Mouse (Mus musculus) hindbrain, embryonic 14.5 days (tissue): ENCODE results near the gene Nsd1. TPM values are rescaled to one million over a fixed set of nuclear protein-coding genes. Genes with fewer than 3 reads are reported as not detected.

Experiments
- ATAC-seq: fragments of 200-750 bp; cut with Nextera tagmentation; 2 replicates; pipeline ENCODE4 v1.8.0; 2017; ENCODE audit warnings: moderate number of reproducible peaks, mild to moderate bottlenecking, moderate TSS enrichment, moderate library complexity; ENCODE audit not compliant: low FRiP score
- DNase-seq: peaks from one replicate; pipeline ENCODE4 v3.0.0-alpha.2; 2015; ENCODE audit warnings: low spot score
- H3K27ac ChIP-seq: fragments of 300-500 bp; sonication (generic); 2 replicates; pipeline ENCODE4 v1.5.1; 2014; ENCODE audit warnings: mild to moderate bottlenecking, moderate library complexity
- H3K27me3 ChIP-seq: fragments of 300-500 bp; sonication (generic); 2 replicates; pipeline ENCODE4 v1.6.1; 2014; ENCODE audit warnings: mild to moderate bottlenecking, low read length, mixed read lengths; ENCODE audit not compliant: control insufficient read depth, insufficient read depth
- H3K36me3 ChIP-seq: fragments of 300-500 bp; sonication (generic); replicated peaks from 2 replicates; pipeline ENCODE4 v1.6.1; 2014; ENCODE audit not compliant: control insufficient read depth, insufficient read depth
- H3K4me1 ChIP-seq: fragments of 300-500 bp; sonication (generic); replicated peaks from 2 replicates; pipeline ENCODE4 v1.6.1; 2014; ENCODE audit warnings: antibody characterized with exemption, low read length, mixed read lengths; ENCODE audit not compliant: control insufficient read depth, insufficient read depth
- H3K4me2 ChIP-seq: fragments of 300-500 bp; sonication (generic); replicated peaks from 2 replicates; pipeline ENCODE4 v1.6.1; 2014; ENCODE audit warnings: mild to moderate bottlenecking, moderate library complexity
- H3K4me3 ChIP-seq: fragments of 300-500 bp; sonication (generic); replicated peaks from 2 replicates; pipeline ENCODE4 v1.5.1; 2014; ENCODE audit warnings: mild to moderate bottlenecking, low read length
- H3K9ac ChIP-seq: fragments of 300-500 bp; sonication (generic); 2 replicates; pipeline ENCODE4 v1.6.1; 2014
- H3K9me3 ChIP-seq: fragments of 300-500 bp; sonication (generic); 2 replicates; pipeline ENCODE4 v1.6.1; 2016; ENCODE audit warnings: low read length; ENCODE audit not compliant: control insufficient read depth
- WGBS: fragments of 180-500 bp; shearing (Covaris S2); extraction: QIAGEN DNeasy Blood & Tissue Kit; methylation state at CpG from one replicate; pipeline ENCODE4 v1.1.7; 2014; 5-methylcytosine and 5-hydroxymethylcytosine counted together
- polyA plus RNA-seq: library from polyadenylated mRNA; unstranded; fragments of >200 nt; fragmentation: Nextera tagmentation; extraction: Ambion mirVana; gene quantifications from 2 replicates; pipeline ENCODE4 v1.2.1, GENCODE M21; 2014

Gene Nsd1
- polyA plus RNA-seq, 1 experiment from 2014 or later, result 70.7 TPM

DNA sequence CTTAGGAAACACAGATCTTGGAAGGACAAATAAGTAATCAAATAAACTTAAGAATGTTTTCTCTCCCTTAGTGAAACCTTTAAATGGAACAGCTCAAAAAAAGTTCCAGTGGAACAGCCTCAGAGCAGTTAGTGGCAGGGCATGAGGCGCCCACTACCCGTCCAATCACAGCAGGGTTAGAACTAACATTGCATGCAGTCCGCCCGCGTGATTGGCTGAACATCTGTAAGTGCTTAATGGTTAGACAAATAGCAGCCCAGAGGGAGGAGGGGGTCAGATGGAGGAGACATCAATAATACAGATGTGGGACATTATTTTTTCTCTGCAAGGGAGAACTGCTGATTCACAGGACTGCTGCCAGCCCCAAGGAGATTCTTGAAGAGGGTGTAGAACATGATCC, 67.6 kb downstream of the Nsd1 start:
- H3K9me3 ChIP-seq, result no peaks in the 10 kb centered on the region
- 84% methylated on average over 5 of the region's 5 CpGs for WGBS
- ATAC-seq, result no peak
- DNase-seq, result no peak
- H3K4me2 ChIP-seq, result no peak overlapping the region
- H3K27ac ChIP-seq, result no peak overlapping the region
- peaks cover 73% of the 10 kb centered on the region for H3K36me3 ChIP-seq
- H3K9ac ChIP-seq, result no peak overlapping the region
- no peaks in the 10 kb centered on the region for H3K4me1 ChIP-seq
- H3K4me3 ChIP-seq, result no peak overlapping the region
- no peaks in the 10 kb centered on the region for H3K27me3 ChIP-seq

DNA sequence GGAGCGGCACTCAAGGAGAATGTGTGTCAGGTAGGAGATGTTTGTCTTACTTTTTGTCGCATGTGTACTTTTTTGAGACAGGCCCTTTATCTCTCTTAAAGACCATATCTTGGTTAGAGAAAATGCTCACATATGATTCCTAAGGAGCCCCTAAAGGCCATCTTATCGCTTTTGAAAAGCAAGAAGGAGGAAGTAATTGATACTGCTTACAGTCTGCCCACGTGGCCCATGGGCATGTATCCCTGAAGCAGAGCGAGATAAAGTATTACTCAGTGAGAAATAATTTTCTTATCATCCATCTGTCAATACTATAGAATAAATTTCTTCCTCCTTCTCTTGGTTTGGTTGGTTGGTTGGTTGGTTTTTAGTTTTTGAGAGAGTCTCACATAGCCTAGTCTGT, 68.1 kb downstream of the Nsd1 start:
- DNase-seq, result no peak
- 94% methylated on average over 5 of the region's 5 CpGs for WGBS
- Histone ChIP-seq H3K27ac (no peak overlapping the region), H3K9ac (no peak overlapping the region), H3K4me1 (no peaks in the 10 kb centered on the region), H3K4me2 (no peak overlapping the region), H3K27me3 (no peaks in the 10 kb centered on the region), H3K4me3 (no peak overlapping the region), H3K36me3 (peaks cover 73% of the 10 kb centered on the region), H3K9me3 (no peaks in the 10 kb centered on the region)
- no peak for ATAC-seq

DNA sequence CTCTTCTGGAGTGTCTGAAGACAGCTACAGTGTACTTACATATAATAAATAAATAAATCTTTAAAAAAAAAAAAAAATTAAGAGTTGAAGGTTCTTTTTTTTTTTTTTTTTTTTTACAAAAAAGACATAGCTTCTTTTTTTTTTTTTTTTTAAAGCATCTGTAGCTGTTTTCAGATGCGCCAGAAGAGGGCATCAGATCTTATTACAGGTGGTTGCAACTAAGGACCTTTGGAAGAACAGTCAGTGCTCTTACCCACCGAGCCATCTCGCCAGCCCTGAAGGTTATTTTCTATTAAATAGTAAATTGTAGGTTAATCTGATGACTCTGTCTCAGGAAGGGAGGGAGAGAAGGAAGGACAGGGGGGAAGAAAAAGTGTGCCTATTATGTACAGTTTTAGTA, 79.3 kb downstream of the Nsd1 start:
- no peak overlapping the region for H3K4me3 ChIP-seq
- no peak overlapping the region for H3K9ac ChIP-seq
- H3K4me1 ChIP-seq, result no peaks in the 10 kb centered on the region
- ATAC-seq (no peak), DNase-seq (no peak)
- H3K27ac ChIP-seq, result no peak overlapping the region
- H3K27me3 ChIP-seq, result no peaks in the 10 kb centered on the region
- no peaks in the 10 kb centered on the region for H3K9me3 ChIP-seq
- WGBS, result 86% methylated on average over 3 of the region's 3 CpGs
- H3K36me3 ChIP-seq, result peaks cover 71% of the 10 kb centered on the region
- H3K4me2 ChIP-seq, result no peak overlapping the region

- peaks cover 95% of the 10 kb centered on the region for H3K36me3 ChIP-seq
These were observed 87.2 kb downstream of the Nsd1 start for GRCm38 (mm10) chr13:55296760-55297159.

GRCm38 (mm10) chr13:55300913-55301312, 91.3 kb downstream of the Nsd1 start:
- H3K9ac ChIP-seq, result no peak overlapping the region
- no peak overlapping the region for H3K4me2 ChIP-seq
- 93% methylated on average over 5 of the region's 5 CpGs for WGBS
- H3K9me3 ChIP-seq, result no peaks in the 10 kb centered on the region
- no peak overlapping the region for H3K4me3 ChIP-seq
- no peak for ATAC-seq
- peaks cover 96% of the 10 kb centered on the region for H3K36me3 ChIP-seq
- H3K4me1 ChIP-seq, result no peaks in the 10 kb centered on the region
- H3K27ac ChIP-seq, result no peak overlapping the region
- no peaks in the 10 kb centered on the region for H3K27me3 ChIP-seq
- no peak for DNase-seq

More at GRCm38 (mm10) chr13:55296760-55297159, 87.2 kb downstream of the Nsd1 start:
- Histone ChIP-seq H3K27ac (no peak overlapping the region), H3K27me3 (no peaks in the 10 kb centered on the region), H3K4me1 (no peaks in the 10 kb centered on the region), H3K4me3 (no peak overlapping the region), H3K4me2 (no peak overlapping the region), H3K9ac (no peak overlapping the region), H3K9me3 (no peaks in the 10 kb centered on the region)
- DNase-seq (no peak), ATAC-seq (no peak)
- 85% methylated on average over 1 of the region's 1 CpGs for WGBS

GRCm38 (mm10) chr13:55312028-55312630, 102.5 kb downstream of the Nsd1 start:
- no peaks in the 10 kb centered on the region for H3K9me3 ChIP-seq
- 91% methylated on average over 8 of the region's 8 CpGs for WGBS
- DNase-seq, result no peak
- H3K9ac ChIP-seq, result no peak overlapping the region
- H3K36me3 ChIP-seq, result peaks cover 97% of the 10 kb centered on the region
- no peak overlapping the region for H3K27ac ChIP-seq
- H3K4me1 ChIP-seq, result no peaks in the 10 kb centered on the region
- ATAC-seq, result no peak
- no peak overlapping the region for H3K4me3 ChIP-seq
- H3K4me2 ChIP-seq, result no peak overlapping the region
- H3K27me3 ChIP-seq, result no peaks in the 10 kb centered on the region

- ATAC-seq, result no peak
- no peak overlapping the region for H3K4me3 ChIP-seq
- 89% methylated on average over 9 of the region's 9 CpGs for WGBS
- no peak for DNase-seq
- H3K9ac ChIP-seq, result no peak overlapping the region
- no peak overlapping the region for H3K4me2 ChIP-seq
- H3K27ac ChIP-seq, result no peak overlapping the region
- no peaks in the 10 kb centered on the region for H3K9me3 ChIP-seq
- H3K27me3 ChIP-seq, result no peaks in the 10 kb centered on the region
- no peaks in the 10 kb centered on the region for H3K4me1 ChIP-seq
- peaks cover 97% of the 10 kb centered on the region for H3K36me3 ChIP-seq
These were observed 103.5 kb downstream of the Nsd1 start for GRCm38 (mm10) chr13:55313051-55313450.

DNA sequence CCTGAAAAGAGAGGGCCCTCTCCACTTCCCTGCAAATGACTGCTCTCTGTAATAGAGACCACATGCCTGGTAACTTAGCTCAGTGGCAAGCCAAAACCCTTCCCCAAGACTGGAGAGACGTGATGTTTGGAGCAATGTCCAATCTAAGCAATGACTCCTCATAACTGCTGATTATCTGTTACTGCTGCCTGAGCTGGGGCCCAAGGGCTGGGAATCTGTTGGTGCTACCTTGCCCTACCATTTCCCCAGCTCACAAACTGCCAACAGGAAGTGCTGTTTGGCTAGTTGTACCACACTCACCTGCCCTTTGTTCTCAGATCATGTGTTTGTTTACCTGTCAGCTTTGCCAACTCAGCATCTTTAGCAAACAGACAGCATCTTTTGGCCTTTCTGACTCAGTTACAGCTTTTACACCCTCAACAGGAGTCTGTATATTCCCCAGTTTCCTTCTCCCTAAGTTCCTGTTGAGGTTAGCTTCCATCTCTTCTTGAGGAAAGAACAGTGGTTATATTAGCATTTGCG, 105.4 kb downstream of the Nsd1 start:
- Histone ChIP-seq H3K27me3 (no peaks in the 10 kb centered on the region), H3K36me3 (peaks cover 100% of the 10 kb centered on the region), H3K27ac (no peak overlapping the region), H3K9ac (no peak overlapping the region), H3K4me1 (no peaks in the 10 kb centered on the region), H3K4me2 (no peak overlapping the region), H3K4me3 (no peak overlapping the region), H3K9me3 (no peaks in the 10 kb centered on the region)
- WGBS, result 96% methylated on average over 2 of the region's 2 CpGs
- no peak for DNase-seq
- no peak for ATAC-seq

DNA sequence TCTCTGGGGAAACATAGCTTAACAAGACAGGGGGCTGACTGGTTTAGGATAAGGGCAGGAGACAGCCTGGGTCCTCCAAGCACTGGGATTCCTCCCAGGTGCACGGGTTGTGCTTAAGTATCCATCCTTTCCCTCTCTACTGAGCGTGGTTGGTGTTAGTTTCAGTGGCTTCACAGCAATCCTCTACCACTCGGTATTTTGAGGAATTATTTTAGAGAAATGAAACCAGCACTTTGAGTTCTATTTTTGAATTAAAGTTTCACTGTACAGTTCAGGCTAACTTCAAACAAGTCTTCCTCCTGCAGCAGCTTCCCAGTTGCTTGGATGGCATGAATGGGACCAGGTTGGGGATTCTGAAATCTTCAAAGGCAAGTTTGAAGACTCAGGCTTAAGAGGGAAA, 108.8 kb downstream of the Nsd1 start:
- H3K4me3 ChIP-seq, result no peak overlapping the region
- no peak for ATAC-seq
- H3K4me1 ChIP-seq, result peaks cover 19% of the 10 kb centered on the region
- H3K9me3 ChIP-seq, result no peaks in the 10 kb centered on the region
- no peak overlapping the region for H3K27ac ChIP-seq
- H3K9ac ChIP-seq, result no peak overlapping the region
- H3K4me2 ChIP-seq, result no peak overlapping the region
- DNase-seq, result no peak
- WGBS, result 80% methylated on average over 3 of the region's 3 CpGs
- H3K27me3 ChIP-seq, result no peaks in the 10 kb centered on the region
- peaks cover 77% of the 10 kb centered on the region for H3K36me3 ChIP-seq
